Mouse (Mus musculus) yolk sac, embryonic 10.5 days (tissue): ENCODE measurements around the gene Cldn16.
"Not testable (repeated sequence)": the region's sequence is repeated elsewhere in the genome, so short reads cannot be mapped to it uniquely, and the experiment has no call there.

Experiments used
- DNase-seq: peaks from one replicate; pipeline ENCODE4 v3.0.0-alpha.2; 2017; ENCODE audit warnings: low spot score

Gene Cldn16

DNA sequence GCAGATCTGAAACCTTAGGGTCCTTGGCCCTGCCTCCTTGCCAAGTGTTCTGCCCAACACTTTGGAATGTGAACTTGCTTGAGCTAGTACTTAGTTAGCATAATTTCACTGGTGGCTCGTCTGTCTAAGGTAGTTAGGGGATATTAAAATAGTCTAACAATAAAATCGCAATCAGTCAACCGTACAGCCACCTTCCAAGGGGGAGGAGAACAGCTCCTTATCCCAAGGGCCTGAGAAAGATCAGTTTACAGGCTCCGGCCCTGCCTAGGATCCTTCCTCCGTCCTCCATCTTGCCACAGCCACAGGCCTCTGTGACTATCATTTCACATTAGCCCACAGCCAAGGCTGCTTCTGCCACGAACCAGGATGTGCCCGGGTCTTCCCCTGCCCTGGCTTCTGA is at the start of gene Cldn16:
TSS of gene Cldn16 (plus strand) at position 301 of the 400 bp plus-strand sequence.
- no peak for DNase-seq

DNA sequence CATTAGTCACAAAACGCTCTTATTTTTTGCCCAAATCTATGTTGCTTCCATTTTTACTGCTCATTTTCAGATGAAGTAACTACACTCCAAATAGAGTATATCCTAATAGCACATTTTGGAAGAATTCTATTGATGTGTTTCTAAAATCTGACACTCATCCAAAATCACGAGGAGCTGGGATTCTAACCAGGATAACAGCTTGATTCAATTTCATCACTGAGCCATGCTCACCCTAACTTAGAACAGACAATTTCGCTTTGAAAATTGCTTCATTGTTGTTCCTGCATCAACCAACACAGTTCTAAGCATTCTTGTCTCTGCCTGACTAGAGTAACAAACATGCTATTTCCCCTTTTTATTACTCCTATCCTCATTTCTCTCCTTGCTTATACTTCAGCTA is 44.3 kb upstream of the Cldn16 start:
- no peak for DNase-seq

GRCm38 (mm10) chr16:26422078-26422477 is 40.9 kb upstream of the Cldn16 start:
- DNase-seq = no peak

GRCm38 (mm10) chr16:26430246-26430645 is 32.7 kb upstream of the Cldn16 start:
- DNase-seq = no peak

- DNase-seq = no peak
Observed at GRCm38 (mm10) chr16:26433486-26433885, 29.4 kb upstream of the Cldn16 start.

DNA sequence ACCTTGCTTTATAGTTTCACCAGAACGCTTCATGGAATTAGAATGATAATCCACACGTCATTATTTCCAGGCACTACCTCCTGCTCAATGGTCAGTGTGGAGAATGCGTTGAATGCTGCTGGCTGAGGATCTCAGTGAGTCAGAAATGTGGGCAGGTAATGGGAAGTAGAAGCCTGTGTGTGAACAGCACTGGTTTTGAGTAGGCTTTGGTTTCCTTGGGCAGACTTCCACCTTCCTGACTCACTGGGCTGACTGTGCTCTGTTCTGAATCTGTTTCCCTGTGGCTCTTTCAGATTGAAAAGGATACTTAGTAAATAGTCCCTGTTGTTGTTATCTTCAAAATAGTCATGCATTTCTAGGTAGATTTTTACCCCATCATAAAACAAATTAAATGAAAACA is 22.9 kb upstream of the Cldn16 start:
- no peak for DNase-seq

DNA sequence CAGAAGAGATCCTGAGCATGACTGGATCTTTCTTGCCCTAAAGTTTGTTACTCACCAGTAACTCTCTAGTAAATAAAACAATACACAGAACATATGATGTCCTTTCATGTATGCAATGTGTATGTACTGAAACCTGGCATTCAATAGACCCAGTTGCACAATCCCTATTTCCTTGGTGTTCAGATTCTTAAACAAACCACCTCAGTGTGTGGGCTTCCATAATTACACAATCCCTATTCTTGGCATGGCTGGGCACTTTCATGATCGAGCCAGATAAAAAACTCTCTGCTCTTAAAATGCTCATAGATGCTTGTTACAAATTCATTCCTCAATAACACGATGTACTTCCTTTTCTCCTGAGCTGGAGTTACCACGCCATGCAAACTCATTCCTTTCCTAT is 21.8 kb upstream of the Cldn16 start:
- DNase-seq = no peak

DNA sequence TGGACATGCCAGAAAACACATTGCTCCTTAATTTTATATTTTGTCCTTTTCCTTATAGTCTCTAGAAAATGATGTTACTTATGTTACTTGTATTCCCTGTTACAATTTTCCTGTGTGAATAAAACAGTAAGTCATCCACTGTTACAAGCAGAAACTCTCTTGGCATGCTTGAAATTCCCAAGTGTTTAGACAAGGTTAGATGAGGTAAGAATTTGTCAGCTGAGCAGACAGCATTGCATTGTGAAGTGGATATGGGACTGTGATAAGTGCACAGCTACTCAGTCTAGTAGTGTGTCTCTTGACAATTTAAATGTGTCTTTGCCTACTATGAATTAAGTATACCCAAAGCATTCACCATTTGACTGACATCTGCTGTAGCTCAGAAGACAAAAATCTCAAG is 18.1 kb upstream of the Cldn16 start:
- DNase-seq = no peak

GRCm38 (mm10) chr16:26447594-26447993 is 15.3 kb upstream of the Cldn16 start:
- peak; percentile 5 for DNase-seq

DNA sequence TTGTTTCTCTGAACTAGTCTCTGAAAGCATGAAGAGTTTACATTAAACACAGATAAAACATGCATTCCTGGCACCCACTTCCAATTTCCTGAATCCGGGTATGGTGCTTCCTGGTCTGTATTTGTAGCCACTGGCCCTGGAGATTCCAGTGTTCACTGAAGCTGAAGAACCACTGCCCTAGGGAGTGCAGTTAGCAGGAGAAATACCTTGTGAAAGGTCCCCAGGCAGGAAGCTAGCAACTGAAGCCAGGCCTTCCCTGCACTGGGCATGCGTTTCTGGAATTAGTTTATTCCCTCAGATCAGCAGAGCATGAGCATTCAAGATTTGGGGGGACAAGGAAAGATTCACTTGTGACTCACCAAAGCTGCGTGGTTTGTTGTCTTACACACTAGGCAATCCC is 8.8 kb upstream of the Cldn16 start:
- peak; percentile 12 for DNase-seq

DNA sequence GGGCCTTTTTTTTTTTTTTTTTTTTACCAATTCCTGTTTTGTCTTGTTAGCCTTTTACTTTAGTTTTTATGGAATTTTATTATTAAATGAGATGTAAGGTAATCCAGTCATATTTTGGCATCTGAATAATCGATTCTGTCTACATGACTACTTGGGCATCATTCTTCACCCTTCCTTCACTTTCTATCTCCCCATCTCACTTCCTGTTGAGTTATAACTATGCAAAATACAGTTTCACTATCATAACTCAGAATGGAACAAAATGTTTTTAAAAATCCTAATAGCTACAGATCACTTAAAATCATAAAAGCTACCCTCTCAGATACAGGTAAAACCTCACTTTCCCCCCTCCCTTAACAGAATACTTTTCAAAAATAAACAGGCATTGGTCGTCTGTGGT is 6.8 kb upstream of the Cldn16 start:
- no peak for DNase-seq

GRCm38 (mm10) chr16:26466535-26466934 is 3.6 kb downstream of the Cldn16 start:
- no peak for DNase-seq

- no peak for DNase-seq
Observed at GRCm38 (mm10) chr16:26471254-26471653, 8.3 kb downstream of the Cldn16 start.

GRCm38 (mm10) chr16:26495721-26496120 is 32.8 kb downstream of the Cldn16 start:
- no peak for DNase-seq

DNA sequence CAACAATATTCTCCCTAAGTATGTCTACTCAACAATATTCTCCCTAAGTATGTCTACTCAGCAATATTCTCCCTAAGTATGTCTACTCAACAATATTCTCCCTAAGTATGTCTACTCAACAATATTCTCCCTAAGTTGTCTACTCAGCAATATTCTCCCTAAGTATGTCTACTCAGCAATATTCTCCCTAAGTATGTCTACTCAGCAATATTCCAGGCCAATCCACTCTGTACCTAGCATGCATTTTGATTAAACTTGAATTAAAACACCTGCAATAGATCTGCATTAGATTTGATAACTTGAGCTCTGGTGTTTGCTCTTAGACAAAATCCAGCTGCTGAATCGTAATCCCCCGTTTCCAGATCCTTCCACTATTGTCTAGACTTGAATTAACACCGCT is 36.8 kb downstream of the Cldn16 start:
- not testable (repeated sequence) for DNase-seq

DNA sequence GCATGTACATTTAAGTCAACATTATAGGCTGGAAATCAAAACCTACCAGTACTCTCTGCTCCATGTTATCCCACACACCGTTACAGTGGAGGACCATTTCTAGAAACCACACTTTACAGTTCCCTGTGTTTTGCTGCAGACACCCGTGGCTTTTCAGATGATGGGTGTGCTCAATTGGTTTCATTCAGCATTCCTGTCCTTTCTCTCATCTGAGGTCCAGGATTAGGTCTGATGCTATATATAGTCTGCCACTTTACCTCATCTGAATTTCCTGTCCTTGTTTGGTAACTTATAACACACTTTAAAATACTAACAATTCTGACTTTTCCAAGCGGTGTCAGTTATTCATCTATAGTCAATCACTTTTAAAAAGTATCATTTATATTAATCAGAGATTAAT is 37.8 kb downstream of the Cldn16 start:
- DNase-seq = no peak

- no peak for DNase-seq
Observed at GRCm38 (mm10) chr16:26504961-26505360, 42.0 kb downstream of the Cldn16 start.

GRCm38 (mm10) chr16:26519596-26519995 is 56.7 kb downstream of the Cldn16 start:
- no peak for DNase-seq

DNA sequence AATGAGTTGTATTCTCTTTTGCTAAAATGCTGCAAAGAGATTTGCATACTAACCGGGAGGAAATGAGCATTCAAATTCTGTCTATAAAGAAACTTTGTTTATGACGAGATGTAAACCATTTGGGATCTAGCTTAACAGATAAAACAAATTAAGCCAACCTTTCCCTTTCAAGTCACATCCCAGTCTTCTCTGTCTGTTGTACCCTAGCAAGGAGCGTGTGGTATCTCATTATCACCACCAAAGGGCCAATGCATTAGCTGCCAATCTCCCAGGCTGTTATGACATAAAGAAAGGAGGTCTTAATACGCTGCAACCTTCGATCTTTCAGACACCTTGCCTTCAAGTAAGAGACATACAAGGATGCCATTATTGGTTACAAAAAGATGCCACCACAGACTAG is 62.9 kb downstream of the Cldn16 start:
- no peak for DNase-seq

GRCm38 (mm10) chr16:26526669-26527068 is 63.7 kb downstream of the Cldn16 start, which contains the start of gene Tmem207:
Gene Tmem207, minus strand, starts transcription at chr16:26526769.
- no peak for DNase-seq

GRCm38 (mm10) chr16:26527931-26528666 is 65.2 kb downstream of the Cldn16 start:
- no peak for DNase-seq

- no peak for DNase-seq
Observed at GRCm38 (mm10) chr16:26530451-26530850, 67.5 kb downstream of the Cldn16 start.

- DNase-seq = no peak
Observed at GRCm38 (mm10) chr16:26532287-26532686, 69.4 kb downstream of the Cldn16 start.
